Mouse (Mus musculus) CH12.LX (cell line): ENCODE data around the gene Fhit. TPM values are rescaled to one million over a fixed set of nuclear protein-coding genes. Genes with fewer than 3 reads are reported as not detected.

Source experiments
- DNase-seq: peaks from one replicate; pipeline ENCODE4 v3.0.0-alpha.2; 2013; ENCODE audit errors: extremely low read depth
- H3K27ac ChIP-seq: 2 replicates; pipeline ENCODE4 v1.5.1; 2012; ENCODE audit warnings: low read depth, mild to moderate bottlenecking, control low read depth, moderate library complexity; ENCODE audit not compliant: insufficient read depth
- H3K27me3 ChIP-seq: replicated peaks from 2 replicates; pipeline ENCODE3; 2012; ENCODE audit warnings: inconsistent platforms
- H3K36me3 ChIP-seq, 2 experiments: replicated peaks in 1 of 2; 2 replicates each; pipeline versions ENCODE3 to v1.6.1; 2012; ENCODE audit warnings: inconsistent platforms in 1 of 2, low read length in 1 of 2, mild to moderate bottlenecking in 1 of 2, mixed read lengths in 1 of 2, moderate library complexity in 1 of 2; ENCODE audit not compliant: control insufficient read depth in 1 of 2, insufficient read depth in 1 of 2
- H3K4me1 ChIP-seq, 2 experiments: 2 replicates each; pipeline ENCODE4 v1.6.1; 2012; ENCODE audit warnings: inconsistent platforms in 1 of 2, moderate library complexity in 1 of 2; ENCODE audit not compliant: insufficient read depth in 2 of 2, control insufficient read depth in 1 of 2
- H3K4me2 ChIP-seq: 2 replicates; pipeline ENCODE4 v1.6.1; 2012; ENCODE audit warnings: low read depth, mild to moderate bottlenecking, control low read depth; ENCODE audit not compliant: poor library complexity, insufficient read depth, severe bottlenecking
- H3K4me3 ChIP-seq, 3 experiments: fragments of 150-350 bp in 1 of 3; sonication (generic) in 1 of 3; replicated peaks in 1 of 3; 2 replicates each; pipeline versions ENCODE3 to v1.5.1; 2011 to 2012; ENCODE audit warnings: low read depth in 2 of 3, low read length in 2 of 3, mild to moderate bottlenecking in 2 of 3, moderate library complexity in 2 of 3, control low read depth in 1 of 3, improper control_type of control experiment in 1 of 3, inconsistent platforms in 1 of 3, mixed read lengths in 1 of 3; ENCODE audit not compliant: poor library complexity in 1 of 3
- H3K79me2 ChIP-seq: replicated peaks from 2 replicates; pipeline ENCODE4 v1.6.1; 2012; ENCODE audit warnings: mild to moderate bottlenecking, moderate library complexity; ENCODE audit not compliant: control insufficient read depth, poor library complexity, insufficient read depth, severe bottlenecking; ENCODE audit errors: extremely low read depth
- H3K9ac ChIP-seq: 2 replicates; pipeline ENCODE4 v1.6.1; 2012; ENCODE audit warnings: low read depth, mild to moderate bottlenecking, control low read depth, moderate library complexity; ENCODE audit not compliant: insufficient read depth
- H3K9me3 ChIP-seq: replicated peaks from 2 replicates; pipeline ENCODE3; 2012; ENCODE audit warnings: low read length, inconsistent platforms, mixed read lengths
- BHLHE40 ChIP-seq: IDR thresholded peaks from 2 replicates; pipeline ENCODE4 v1.6.1; 2011; ENCODE audit warnings: mild to moderate bottlenecking, low read depth, low read length, improper control_type of control experiment
- CTCF ChIP-seq, 2 experiments: IDR thresholded peaks in 1 of 2; conservative IDR thresholded peaks in 1 of 2; 2 replicates each; pipeline ENCODE4 v1.5.1; 2011 to 2012; ENCODE audit warnings: low read depth in 2 of 2, low read length in 2 of 2, improper control_type of control experiment in 1 of 2, inconsistent platforms in 1 of 2, mild to moderate bottlenecking in 1 of 2, moderate library complexity in 1 of 2
- EP300 ChIP-seq: IDR thresholded peaks from 2 replicates; pipeline ENCODE4 v1.6.1; 2011; ENCODE audit warnings: low read length, improper control_type of control experiment
- ETS1 ChIP-seq: conservative IDR thresholded peaks from 2 replicates; pipeline ENCODE4 v1.6.1; 2012; ENCODE audit warnings: low read depth, mild to moderate bottlenecking, inconsistent platforms, low read length, improper control_type of control experiment, moderate library complexity
- IRF4 ChIP-seq: IDR thresholded peaks from 2 replicates; pipeline ENCODE4 v1.6.1; 2014; ENCODE audit warnings: low read depth, mild to moderate bottlenecking, inconsistent platforms, low read length, improper control_type of control experiment
- JUN ChIP-seq: IDR thresholded peaks from 2 replicates; pipeline ENCODE4 v1.6.1; 2011; ENCODE audit warnings: low read depth, mild to moderate bottlenecking, low read length, improper control_type of control experiment, moderate library complexity; ENCODE audit not compliant: insufficient read depth
- JUND ChIP-seq: conservative IDR thresholded peaks from 2 replicates; pipeline ENCODE4 v1.6.1; 2011; ENCODE audit warnings: low read depth, low read length, improper control_type of control experiment
- KAT2A ChIP-seq: IDR thresholded peaks from 2 replicates; pipeline ENCODE4 v1.6.1; 2012; ENCODE audit warnings: low read length, improper control_type of control experiment, inconsistent platforms; ENCODE audit not compliant: insufficient replicate concordance
- MAFK ChIP-seq: IDR thresholded peaks from 2 replicates; pipeline ENCODE4 v1.6.1; 2011; ENCODE audit warnings: low read length, improper control_type of control experiment; ENCODE audit not compliant: insufficient replicate concordance
- MAZ ChIP-seq: IDR thresholded peaks from 2 replicates; pipeline ENCODE4 v1.6.1; 2012; ENCODE audit warnings: low read depth, mild to moderate bottlenecking, inconsistent platforms, low read length, improper control_type of control experiment, moderate library complexity
- MXI1 ChIP-seq: IDR thresholded peaks from 2 replicates; pipeline ENCODE4 v1.6.1; 2011; ENCODE audit warnings: mild to moderate bottlenecking, low read depth, low read length, improper control_type of control experiment
- NRF1 ChIP-seq: IDR thresholded peaks from 2 replicates; pipeline ENCODE4 v1.6.1; 2014; ENCODE audit warnings: low read depth, mild to moderate bottlenecking, inconsistent platforms, low read length, improper control_type of control experiment, moderate library complexity
- POLR2AphosphoS2 ChIP-seq: IDR thresholded peaks from 2 replicates; pipeline ENCODE4 v1.6.1; 2011; ENCODE audit warnings: low read depth, low read length, improper control_type of control experiment
- RAD21 ChIP-seq: IDR thresholded peaks from 2 replicates; pipeline ENCODE4 v1.6.1; 2011; ENCODE audit warnings: low read depth, mild to moderate bottlenecking, low read length, improper control_type of control experiment, moderate library complexity
- RCOR1 ChIP-seq: conservative IDR thresholded peaks from 2 replicates; pipeline ENCODE4 v1.6.1; 2012; ENCODE audit warnings: low read depth, mild to moderate bottlenecking, inconsistent platforms, low read length, improper control_type of control experiment
- SIN3A ChIP-seq: IDR thresholded peaks from 2 replicates; pipeline ENCODE4 v1.6.1; 2012; ENCODE audit warnings: low read length, improper control_type of control experiment, inconsistent platforms
- SMC3 ChIP-seq: IDR thresholded peaks from 2 replicates; pipeline ENCODE4 v1.6.1; 2011; ENCODE audit warnings: low read depth, low read length, improper control_type of control experiment
- TCF12 ChIP-seq: IDR thresholded peaks from 2 replicates; pipeline ENCODE4 v1.6.1; 2014; ENCODE audit warnings: low read depth, mild to moderate bottlenecking, inconsistent platforms, low read length, improper control_type of control experiment
- UBTF ChIP-seq: IDR thresholded peaks from 2 replicates; pipeline ENCODE4 v1.6.1; 2012; ENCODE audit warnings: low read depth, mild to moderate bottlenecking, inconsistent platforms, low read length, improper control_type of control experiment, moderate library complexity
- ZC3H11A ChIP-seq: IDR thresholded peaks from 2 replicates; pipeline ENCODE4 v1.6.1; 2012; ENCODE audit warnings: low read depth, mild to moderate bottlenecking, inconsistent platforms, low read length, improper control_type of control experiment
- dilution Hi-C: fragments of 300-500 bp; cut with MboI; formaldehyde crosslinking; loops from 2 replicates; pipeline ENCODE4 v1.14.3; 2020; ENCODE audit warnings: low sequenced_read_pairs; ENCODE audit not compliant: extremely low pct_unique_long_range_greater_than_20kb, extremely low pct_ligation_motif_present
- in situ Hi-C: fragments of 300-500 bp; cut with MboI; formaldehyde crosslinking; loops from 3 replicates; pipeline ENCODE4 v1.14.3; 2019; ENCODE audit warnings: low sequenced_read_pairs, low pct_ligation_motif_present, low pct_unique_long_range_greater_than_20kb, mixed read lengths
- polyA plus RNA-seq: library from polyadenylated mRNA; unstranded; fragments of >175 nt; gene quantifications from 2 replicates; pipeline ENCODE4 v1.2.1, GENCODE M21; 2012; ENCODE audit warnings: low read depth; ENCODE audit not compliant: insufficient read length
- total RNA-seq, 2 experiments: library from RNA; depleted of rRNA; stranded (reverse); fragments of 300-350 nt in 1 of 2; fragments of >200 nt in 1 of 2; gene quantifications; 2 replicates each; pipeline ENCODE4 v1.2.3; 2012 to 2014

Gene Fhit
- total and polyA plus RNA-seq, 3 experiments, result 0.64 to 1.9 (median 0.64) TPM

- no peaks in the 10 kb centered on the region for H3K9me3 ChIP-seq
- no peaks in the 10 kb centered on the region for H3K27me3 ChIP-seq
- H3K4me2 ChIP-seq, result no peak overlapping the region
- dilution Hi-C loops (no loop called here), in situ Hi-C loops (no loop called here)
- no peak for DNase-seq
- no peak overlapping the region for H3K9ac ChIP-seq
- peaks cover 0 to 4% of the 10 kb centered on the region in 2 experiments; a peak in 2 of 4 replicates for H3K4me1 ChIP-seq
- H3K4me3 ChIP-seq, result no peak overlapping the region
- no peak overlapping the region for H3K27ac ChIP-seq
- TF ChIP-seq MAZ, result no peak
- TF ChIP-seq ETS1, result no peak
- no peak for TF ChIP-seq TCF12
- TF ChIP-seq MAFK, result no peak
- TF ChIP-seq BHLHE40, result no peak
- no peaks in the 10 kb centered on the region for H3K36me3 ChIP-seq
- no peaks in the 10 kb centered on the region for H3K79me2 ChIP-seq
Observed at GRCm38 (mm10) chr14:10211184-10211583, 950.7 kb downstream of the Fhit start.

- H3K9me3 ChIP-seq, result no peaks in the 10 kb centered on the region
- in situ Hi-C loops (no loop called here), dilution Hi-C loops (no loop called here)
- H3K79me2 ChIP-seq, result no peaks in the 10 kb centered on the region
- TF ChIP-seq TCF12 (no peak), RAD21 (no peak), EP300 (peak; percentile 16; the same call in 1 of the 2 replicates)
- H3K27me3 ChIP-seq, result no peaks in the 10 kb centered on the region
- H3K4me3 ChIP-seq, result no peak overlapping the region
- no peaks in the 10 kb centered on the region for H3K36me3 ChIP-seq
- no peak overlapping the region for H3K9ac ChIP-seq
- no peak overlapping the region for H3K27ac ChIP-seq
- H3K4me1 ChIP-seq, result peaks cover 0 to 4% of the 10 kb centered on the region in 2 experiments; a peak in 2 of 4 replicates
- H3K4me2 ChIP-seq, result no peak overlapping the region
- DNase-seq, result peak; percentile 28
Observed at GRCm38 (mm10) chr14:10209007-10209406, 952.8 kb downstream of the Fhit start.

GRCm38 (mm10) chr14:10205699-10206098 lies 956.1 kb downstream of the Fhit start:
- no peak overlapping the region for H3K27ac ChIP-seq
- H3K4me2 ChIP-seq, result no peak overlapping the region
- dilution Hi-C loops, result no loop called here
- no peak overlapping the region for H3K9ac ChIP-seq
- H3K79me2 ChIP-seq, result no peaks in the 10 kb centered on the region
- in situ Hi-C loops, result no loop called here
- no peaks in the 10 kb centered on the region for H3K9me3 ChIP-seq
- no peak overlapping the region for H3K4me3 ChIP-seq
- H3K36me3 ChIP-seq, result no peaks in the 10 kb centered on the region
- peaks cover 0 to 4% of the 10 kb centered on the region in 2 experiments; a peak in 2 of 4 replicates for H3K4me1 ChIP-seq
- no peaks in the 10 kb centered on the region for H3K27me3 ChIP-seq
- no peak for DNase-seq
- TF ChIP-seq KAT2A, result no peak
- TF ChIP-seq SMC3, result no peak
- no peak for TF ChIP-seq MXI1
- no peak for TF ChIP-seq EP300
- no peak for TF ChIP-seq JUN
- TF ChIP-seq IRF4, result no peak
- no peak for TF ChIP-seq ZC3H11A
- no peak for TF ChIP-seq BHLHE40
- TF ChIP-seq RCOR1, result no peak
- no peak for TF ChIP-seq JUND
- no peak for TF ChIP-seq CTCF (conservative IDR thresholded peaks at IDR 0.05 in 1 of 2, IDR thresholded peaks at IDR 0.05 in 1 of 2; ENCODE audit: low read depth in 2 of 2, low read length in 2 of 2)
- no peak for TF ChIP-seq NRF1
- no peak for TF ChIP-seq UBTF
- no peak for TF ChIP-seq POLR2AphosphoS2
- no peak for TF ChIP-seq SIN3A
